Mouse (Mus musculus): ENCODE data around the gene Fkbp5.

Gene Fkbp5

DNA sequence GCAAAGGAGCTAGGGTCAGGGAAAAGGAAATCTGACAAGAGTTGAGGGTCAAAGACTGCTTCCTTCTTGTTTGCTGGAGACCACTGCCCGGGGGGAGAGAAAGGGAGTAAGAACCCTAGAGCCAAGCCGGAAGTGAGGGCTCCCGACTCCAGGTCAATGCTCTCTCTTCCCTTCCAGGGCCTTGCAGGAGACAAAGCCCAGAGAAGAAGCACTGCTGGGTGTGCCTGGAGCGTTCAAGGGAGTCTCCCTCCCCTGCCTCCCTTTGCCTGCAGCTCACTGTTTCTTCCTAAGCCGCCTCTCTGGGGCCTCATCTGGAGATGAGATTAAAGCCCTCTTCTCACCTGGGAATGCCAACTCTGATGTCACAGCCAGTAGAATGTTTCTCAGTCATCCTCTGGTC, 10.4 kb downstream of the Fkbp5 start:
- DNase-seq (ENCODE audit: extremely low spot score, low read depth, low spot score): no peak

DNA sequence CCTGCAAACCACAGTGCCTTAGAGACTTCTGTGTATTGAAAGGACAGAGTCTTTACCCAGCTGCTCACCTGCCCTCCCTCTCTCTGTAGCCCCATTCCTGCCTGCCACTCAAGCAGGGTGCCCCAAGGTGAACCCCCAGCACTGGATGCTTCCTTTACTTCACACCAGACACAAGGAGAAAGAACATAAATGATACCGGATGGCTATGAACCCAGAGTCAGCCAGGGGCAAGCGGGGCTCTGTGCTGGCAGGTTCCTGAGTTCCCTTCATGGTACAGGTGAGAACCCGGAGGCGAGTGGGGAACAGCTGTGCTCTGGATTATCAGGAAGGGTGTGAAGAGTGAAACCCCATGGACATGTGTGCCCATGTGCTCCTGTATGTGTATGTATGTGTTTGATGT, 11.7 kb downstream of the Fkbp5 start:
- DNase-seq (ENCODE audit: extremely low spot score, low read depth, low spot score): no peak

DNA sequence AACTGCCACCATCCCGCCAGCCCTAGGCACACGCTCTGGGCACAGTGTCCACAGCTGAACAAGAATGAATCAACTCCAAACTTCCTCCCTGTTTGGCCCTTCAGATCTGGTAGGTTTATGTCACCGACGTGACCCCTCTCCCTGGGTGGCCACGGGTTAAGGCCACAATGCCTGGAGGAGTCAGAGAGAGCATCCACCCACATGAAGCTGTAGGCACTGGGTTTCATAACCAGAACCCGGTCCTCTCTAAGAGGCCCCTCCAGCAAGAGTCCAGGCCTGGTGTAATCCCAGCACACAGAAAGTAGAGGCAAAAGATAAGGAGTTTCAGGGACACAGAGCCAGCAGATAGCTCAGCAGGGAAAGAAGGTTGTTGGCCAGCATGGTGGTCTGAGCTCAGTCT, 13.1 kb downstream of the Fkbp5 start:
- DNase-seq (ENCODE audit: extremely low spot score, low read depth, low spot score): no peak

DNA sequence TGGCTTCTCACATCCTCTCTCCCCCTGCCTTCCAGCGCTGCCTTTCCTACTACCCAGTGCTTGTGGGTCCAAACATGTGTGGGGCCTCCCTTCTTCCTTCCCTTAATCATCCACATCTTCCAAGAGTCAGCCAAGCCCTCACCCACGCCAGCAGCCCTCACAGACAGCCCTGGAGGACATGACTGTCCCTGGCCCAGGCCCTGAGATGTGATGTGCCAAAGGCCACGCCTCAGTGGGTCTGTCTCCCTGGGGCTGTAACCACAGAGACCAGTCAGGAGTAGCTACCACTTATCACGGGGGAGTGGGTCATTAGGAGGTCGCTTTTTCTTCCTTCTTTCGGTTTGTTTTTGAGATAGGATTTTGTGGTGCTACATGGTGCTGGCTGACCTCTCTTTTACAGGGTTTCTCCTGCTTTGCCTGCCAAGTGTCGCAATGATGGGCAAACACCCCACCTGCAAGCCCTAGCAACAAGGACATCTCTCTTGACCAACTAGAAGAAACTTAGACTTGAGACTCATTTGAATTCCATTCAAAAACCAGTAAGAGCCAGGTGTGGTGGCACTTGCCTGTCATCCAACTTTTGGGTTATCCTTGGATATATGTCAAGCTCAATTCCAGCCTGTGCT, 15.0 kb downstream of the Fkbp5 start:
- no peak for DNase-seq (ENCODE audit: extremely low spot score, low read depth, low spot score)

DNA sequence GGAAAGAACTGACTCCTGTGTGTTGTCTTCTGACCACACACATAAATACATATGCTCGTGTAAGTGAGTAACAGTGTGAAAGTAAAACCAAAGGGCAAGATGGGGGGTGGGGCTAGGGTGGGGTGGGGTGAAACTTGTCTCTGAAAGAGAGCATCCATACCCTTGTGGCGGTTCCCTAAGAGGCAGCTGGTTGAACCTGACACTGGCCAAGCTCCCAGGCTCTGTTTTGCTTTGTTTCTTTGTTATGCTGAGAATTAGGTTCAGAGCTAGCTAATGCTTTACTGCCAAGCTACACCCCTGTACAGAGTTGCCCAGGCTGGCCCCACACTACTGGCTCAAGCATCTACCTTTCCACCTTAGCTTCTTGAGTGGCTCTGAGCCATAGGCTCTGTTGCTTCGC, 16.9 kb downstream of the Fkbp5 start:
- DNase-seq (ENCODE audit: extremely low spot score, low read depth, low spot score): no peak

DNA sequence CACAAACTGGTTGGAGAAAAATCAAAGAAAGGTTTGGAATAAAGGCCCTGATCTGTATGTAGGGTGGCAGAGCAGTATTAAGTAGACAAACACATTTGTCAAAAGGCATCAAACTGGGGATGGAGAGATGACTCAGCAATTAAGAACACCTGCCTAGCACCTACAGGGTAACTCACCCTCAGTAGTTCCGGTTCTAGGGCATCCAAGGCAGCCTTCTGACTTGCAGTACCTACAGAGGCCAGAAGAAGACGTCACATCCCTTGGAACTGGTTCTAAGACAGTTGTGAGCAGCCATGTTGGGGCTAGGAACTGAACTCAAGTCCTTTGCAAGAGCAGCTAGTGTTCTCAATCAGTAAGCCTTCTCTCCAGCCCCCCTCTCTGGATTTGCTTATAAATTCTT, 18.1 kb downstream of the Fkbp5 start:
- DNase-seq (ENCODE audit: extremely low spot score, low read depth, low spot score): no peak

DNA sequence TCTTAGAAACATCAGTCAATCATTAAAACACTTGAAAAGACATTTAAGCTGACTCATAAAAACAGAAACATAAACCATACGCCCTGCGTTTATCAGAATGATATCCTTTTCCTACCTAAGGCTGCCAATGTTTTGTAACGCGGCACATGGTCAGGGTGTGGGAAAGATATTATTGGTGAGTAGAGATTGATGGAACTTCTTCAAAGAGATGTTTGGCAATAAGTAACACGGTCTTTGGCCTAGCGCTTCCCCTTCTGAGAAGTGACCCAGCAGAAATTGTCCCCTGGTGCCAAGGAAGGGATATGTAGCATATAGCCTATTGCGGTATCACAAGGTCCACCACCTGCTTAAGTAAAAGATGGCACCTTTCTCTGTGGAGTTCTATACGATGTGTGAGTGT, 21.5 kb downstream of the Fkbp5 start:
- no peak for DNase-seq (ENCODE audit: extremely low spot score, low read depth, low spot score)

DNA sequence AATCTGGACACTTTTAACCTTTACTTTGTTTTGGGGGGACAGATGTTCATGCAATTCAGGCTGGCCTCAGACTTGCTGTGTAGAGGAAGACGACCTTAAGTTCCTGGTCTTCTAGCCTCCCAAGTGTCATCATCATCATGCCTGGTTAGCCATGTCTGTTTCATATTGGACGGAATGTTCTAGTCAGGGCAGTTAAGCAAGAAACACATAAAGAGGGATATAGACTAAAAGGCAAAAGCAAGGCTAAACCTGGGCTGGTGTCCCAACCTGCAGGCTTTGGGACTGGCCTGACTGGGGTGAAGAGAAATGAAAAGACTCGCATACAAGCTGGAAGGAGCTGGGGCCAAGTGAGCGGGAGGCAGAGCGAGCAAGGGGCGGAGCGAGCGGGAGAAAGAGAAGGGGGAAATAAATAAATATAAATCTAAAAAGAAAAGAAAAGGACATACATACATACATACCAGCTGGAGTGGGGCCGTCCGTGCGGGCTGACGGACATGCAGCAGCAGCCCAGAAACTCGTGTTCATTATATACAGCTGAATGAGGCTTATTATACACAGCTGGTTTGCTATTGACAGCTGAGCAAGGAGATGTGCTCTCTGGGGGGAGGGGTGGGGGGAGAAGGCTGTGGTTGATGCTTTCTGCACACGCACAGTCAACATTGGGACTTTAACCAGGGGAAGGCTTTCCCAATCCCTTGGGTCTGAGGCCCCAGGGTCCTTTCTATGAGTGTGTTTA, 26.1 kb downstream of the Fkbp5 start:
- no peak for DNase-seq (ENCODE audit: extremely low spot score, low read depth, low spot score)

DNA sequence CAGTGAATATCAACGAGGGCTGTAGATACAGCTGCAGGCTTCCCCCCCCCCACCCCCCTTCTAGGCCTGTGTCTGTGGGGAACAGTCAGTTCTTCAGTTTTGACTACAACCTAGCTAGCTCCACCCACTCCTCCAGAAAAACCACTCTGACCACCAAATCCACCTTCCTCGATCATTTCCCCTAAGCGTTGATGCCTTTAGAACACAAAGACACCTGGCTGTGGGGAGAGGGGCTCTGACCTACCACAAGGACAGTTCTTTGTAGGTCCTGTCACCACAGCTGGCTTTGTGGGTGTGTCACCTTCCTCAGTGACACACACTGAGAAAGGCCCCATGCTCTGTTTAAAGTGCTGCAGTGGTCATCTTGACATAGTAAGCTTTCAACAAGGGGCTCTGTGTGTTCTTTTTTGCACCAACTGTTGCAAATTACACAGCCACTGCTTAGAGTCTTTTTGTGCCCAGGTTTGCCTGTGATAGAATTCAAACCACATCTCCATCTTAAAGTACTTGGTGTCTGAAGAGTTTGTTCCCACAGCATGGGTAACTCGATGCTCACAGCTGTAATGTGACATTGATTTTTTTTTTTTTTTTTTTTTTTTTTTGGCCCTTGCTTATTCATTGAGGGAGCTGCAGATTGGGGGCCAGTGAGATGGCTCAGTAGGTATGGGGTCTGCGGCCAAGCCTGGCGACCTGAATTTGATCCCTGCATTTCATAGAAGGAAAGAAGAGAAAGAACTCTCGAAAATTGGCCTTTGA, 28.9 kb downstream of the Fkbp5 start:
- no peak for DNase-seq (ENCODE audit: extremely low spot score, low read depth, low spot score)

DNA sequence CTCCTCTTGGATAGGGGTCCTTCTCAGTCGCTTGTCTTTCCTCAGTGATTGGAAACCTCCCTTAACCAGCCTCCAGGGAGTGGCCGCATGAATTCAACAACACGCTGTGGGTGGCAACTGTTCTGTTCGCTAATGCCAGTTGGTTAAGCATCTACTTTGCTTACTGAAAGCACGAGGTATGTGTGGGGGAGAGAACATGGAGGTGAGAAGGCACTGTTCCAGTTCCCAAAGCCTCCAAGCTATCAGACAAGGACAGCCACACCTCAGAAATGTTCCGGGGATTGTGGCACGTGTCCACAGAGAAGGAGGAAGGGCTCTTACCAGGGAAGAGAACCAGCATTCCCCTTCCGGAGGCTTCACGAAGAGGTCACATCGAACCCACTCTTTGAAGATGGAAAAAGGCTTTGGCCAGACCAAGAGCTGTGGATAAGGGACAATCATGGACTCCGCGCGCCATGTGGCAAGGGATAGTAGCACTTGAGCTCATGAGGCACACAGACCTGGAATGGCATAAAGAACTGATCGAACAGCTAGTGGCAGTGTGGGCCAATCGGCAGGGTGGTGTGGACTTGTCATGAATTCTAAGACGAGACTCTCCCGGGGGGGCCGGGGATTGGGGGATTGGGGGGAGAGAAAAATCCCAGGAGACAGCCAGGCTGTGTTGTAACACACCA, 29.6 kb downstream of the Fkbp5 start:
- no peak for DNase-seq (ENCODE audit: extremely low spot score, low read depth, low spot score)

DNA sequence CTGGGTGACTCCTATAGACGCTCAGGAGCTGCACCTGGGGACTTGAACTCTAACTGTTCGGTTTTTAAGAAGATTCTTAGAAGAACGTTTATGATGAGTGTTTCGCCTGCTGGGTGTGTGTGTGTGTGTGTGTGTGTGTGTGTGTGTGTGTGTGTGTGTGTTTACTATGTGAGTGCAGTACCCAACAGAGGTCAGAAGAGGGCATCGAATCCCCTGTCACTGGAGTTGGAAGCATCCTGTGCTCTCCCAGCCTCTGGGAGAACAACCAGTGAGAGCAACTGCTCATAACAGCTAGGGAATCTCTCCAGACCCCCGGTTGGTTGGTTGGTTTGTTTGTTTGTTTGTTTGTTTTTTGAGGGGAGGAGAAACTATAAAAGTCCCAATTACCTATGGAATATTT, 30.6 kb downstream of the Fkbp5 start:
- DNase-seq (ENCODE audit: extremely low spot score, low read depth, low spot score): no peak

DNA sequence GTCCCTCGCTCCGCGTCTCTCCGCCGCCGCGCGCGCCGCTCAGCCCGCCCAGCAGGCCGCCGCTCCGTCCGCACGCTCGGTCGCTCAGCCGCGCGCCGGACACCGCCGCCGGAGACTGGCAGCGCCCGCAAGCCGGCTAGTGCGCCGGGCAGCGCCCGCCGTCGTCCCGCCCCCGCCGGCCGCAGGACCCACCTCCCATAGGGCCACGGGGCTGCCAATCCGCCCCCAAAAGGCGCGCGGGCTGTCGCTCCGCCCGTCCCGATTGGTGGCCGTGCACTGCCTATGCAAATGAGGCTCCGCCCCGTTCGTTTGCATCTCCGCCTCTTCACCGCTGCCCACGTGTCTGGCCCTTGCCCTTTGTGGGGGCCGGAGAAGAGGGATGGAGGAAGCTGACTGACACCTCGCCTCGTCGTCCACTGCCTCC, 31.3 kb downstream of the Fkbp5 start:
- peak; percentile 77 for DNase-seq (ENCODE audit: extremely low spot score, low read depth, low spot score)

DNA sequence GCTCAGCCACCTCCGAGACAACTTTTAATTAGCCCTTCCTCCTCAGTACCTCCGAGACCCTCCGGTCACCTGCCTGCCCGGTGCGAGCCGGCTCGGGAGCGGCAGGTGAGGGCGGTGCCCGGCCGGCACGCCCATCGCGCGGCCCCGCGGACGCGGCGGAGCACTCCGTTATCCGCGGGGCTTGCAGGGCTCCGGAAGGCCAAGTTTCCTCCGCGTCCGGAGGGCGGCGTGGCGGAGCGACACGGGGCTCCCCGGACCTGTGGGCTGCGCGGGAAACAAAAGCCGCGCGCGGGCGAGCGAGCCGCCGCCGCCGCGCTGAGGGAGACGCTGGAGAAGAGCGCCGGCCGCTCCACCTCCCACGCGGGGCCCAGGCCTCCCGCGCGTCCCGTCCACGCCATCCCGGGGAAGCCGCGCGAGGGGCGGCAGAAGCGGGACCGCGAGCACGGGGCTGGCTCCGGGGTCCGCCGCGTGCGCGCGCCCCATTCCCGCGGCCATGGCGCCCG, 31.8 kb downstream of the Fkbp5 start:
- DNase-seq (ENCODE audit: extremely low spot score, low read depth, low spot score): no peak

DNA sequence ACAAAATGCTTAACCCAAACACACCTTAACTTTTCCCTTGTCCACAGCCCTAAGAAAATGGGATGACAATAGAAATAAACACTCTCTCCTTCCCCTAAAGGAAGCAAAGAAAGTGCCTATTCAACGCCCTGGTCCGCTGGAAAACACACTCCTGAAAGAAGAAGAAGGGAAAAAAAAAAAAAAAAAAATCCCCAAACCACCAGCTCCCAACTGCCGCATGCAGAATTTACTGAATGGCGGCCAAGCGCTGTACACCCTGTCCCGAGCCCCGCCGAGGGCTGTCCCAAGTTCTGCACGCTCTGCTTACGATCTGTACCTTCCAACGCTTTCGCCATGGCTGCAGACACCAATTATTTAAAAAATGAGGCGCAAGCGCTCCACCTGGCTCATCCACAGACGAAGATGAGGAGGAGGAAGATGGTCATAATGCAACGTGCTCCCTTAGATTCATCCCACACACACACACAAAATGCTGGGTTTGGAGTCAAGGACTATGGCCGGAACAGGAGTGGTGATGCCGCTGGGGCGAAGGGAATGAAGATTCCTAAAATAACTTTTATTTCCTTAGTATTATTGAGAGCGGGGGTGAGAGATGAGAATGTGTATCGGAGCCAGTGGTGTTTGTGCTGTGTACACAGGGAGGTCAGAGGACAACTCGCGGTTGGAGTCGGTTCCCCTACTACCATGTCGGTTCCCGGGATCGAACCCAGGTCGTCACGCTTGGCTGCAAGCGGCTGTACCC, 32.5 kb downstream of the Fkbp5 start:
- DNase-seq (ENCODE audit: extremely low spot score, low read depth, low spot score): no peak

DNA sequence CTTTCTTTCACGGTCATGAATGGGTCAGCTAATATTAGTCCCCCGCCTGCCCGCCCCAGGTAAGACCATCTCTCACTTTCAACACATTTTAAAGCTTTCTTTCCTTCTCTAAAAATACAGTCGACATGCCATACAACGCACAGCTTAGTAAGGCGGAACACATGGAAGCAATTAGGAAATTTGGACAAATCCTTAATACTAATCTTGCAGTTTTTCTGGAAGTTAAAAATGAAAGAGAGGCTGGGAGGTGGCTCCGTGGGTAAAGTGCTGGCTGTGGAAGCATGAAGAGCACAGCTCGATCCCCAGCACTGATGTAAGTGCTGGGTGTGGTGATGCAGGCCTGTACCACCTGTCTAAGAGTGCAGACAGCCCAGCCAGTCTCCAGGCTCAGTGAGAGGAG, 39.9 kb downstream of the Fkbp5 start:
- DNase-seq (ENCODE audit: extremely low spot score, low read depth, low spot score): no peak

DNA sequence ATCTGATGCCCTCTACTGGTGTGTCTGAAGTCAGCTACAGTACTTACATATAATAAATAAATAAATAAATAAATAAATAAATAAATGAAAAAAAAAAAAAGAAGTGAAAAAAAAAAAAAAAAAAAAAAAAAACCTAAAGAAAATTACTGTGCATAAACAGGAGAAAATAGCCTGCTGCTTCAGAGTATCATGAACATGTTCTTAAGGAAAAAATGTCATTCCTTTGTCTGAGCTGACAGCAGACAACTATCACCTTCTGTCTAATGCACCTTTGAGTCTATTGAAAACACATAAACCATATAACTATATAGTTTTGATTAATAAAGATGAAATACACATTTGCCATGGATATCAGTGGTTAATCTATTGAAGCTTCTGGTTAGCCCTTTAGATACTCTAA, 40.9 kb downstream of the Fkbp5 start:
- no peak for DNase-seq (ENCODE audit: extremely low spot score, low read depth, low spot score)

DNA sequence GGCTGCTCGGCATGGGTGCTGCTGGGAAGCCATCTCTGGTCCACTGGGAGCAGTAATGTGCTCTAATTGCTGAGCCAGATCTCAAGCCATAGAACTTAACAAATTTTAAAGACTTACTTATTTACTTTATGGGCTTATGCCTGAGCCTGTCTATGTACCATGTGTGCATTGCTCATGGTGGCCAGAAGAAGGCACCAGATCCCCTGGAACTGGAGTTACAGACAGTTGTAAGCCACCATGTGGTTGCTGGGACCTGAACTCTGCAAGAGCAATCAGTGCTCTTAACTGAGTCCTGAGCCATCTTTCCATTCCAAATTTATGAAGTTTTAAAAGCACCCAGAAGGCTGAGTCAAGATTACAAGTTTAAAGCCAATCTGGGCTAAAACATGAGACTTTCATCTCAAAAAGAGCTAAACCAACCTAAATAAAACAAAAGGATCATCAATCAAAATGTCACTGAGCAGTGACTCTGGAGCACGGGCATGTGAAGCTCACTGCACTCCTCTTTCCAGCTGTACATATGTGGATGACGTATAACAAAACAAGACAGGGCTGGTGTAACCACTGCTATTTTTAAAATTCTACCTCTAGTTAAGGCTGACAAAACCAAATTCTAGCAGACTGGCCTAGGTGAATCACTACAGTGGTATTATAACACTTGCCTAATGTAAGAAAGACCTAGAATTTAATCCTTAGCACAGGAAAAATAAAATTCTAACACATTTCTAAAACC, 41.6 kb downstream of the Fkbp5 start:
- no peak for DNase-seq (ENCODE audit: extremely low spot score, low read depth, low spot score)

DNA sequence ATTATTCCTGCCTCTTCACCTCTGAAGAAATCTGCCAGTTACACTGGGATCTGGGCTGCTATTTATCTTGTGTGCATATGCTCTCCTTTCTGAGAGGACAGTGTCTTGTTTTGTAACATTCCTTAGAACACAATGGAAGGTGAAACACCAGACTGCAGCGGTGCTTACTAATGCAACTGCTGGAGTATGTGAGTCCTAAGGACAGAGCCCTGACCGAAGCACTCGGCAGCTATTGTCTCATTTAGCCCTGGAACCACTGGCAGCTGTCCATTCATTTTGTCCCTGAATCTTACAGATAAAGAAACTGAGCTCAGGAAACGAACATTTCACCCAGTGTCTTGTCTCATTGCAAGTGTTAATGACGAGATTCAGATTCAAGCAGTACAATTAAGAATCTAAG, 44.6 kb downstream of the Fkbp5 start:
- no peak for DNase-seq (ENCODE audit: extremely low spot score, low read depth, low spot score)

DNA sequence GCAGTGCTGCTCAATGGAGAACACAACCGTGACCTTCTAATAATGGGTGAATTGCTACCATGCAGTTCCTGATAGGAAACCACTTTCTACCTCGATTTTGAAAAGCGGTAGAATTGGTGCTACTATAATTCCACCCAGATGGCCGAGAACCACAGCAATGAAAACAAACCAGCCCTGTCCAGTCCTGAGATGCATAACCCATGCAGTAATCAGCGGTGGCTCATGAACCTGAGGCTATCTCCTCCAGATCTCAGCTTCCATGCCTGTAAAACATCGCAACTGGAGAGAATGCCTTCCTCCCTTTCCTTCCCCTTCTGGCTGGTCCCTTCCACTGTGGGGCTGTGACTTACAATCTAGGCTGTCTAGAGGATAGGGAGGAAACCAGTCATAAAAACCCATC, 46.5 kb downstream of the Fkbp5 start:
- DNase-seq (ENCODE audit: extremely low spot score, low read depth, low spot score): no peak

DNA sequence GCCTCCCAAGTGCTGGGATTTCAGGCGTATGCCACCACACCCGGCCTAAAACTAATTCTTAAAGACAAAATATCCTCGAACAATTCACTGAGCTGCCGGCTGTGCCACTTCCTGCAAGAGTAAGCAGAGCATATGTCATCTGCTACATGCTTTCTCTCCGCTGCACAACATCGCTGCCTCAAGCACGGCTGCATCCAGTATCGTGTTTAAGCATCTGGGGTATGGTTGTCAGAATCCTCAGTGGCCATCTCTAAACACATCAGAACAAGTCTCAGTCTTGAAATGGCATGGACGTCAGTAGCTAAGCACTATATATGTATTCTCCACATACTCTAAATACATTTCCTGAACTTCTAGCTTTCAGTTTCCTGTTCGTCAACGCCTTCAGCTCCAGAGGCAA, 49.6 kb downstream of the Fkbp5 start:
- DNase-seq (ENCODE audit: extremely low spot score, low read depth, low spot score): no peak
